Mouse (Mus musculus): ENCODE measurements at regions not wholly inside any gene's neighbourhood (a gene's known extent, or its start where the extent isn't known, plus 50 kb on each side); places are given as distances from the start of the nearest gene placed in this dataset.

- TF ChIP-seq POLR2A (IDR thresholded peaks at IDR 0.05; ENCODE audit: borderline replicate concordance, insufficient read depth, low read length) (no peak), CTCF (IDR thresholded peaks at IDR 0.05; ENCODE audit: borderline replicate concordance, insufficient read depth, low read depth, low read length) (no peak)
Measured at GRCm38 (mm10) chr14:90789718-90790496, 2318.7 kb upstream of the Pcdh20 start.

Data from cerebellum, adult 2 months (tissue).